Mouse (Mus musculus) kidney, adult 2 months (tissue): ENCODE results near the gene Klk14.

Experiments used
- CTCF ChIP-seq: fragments of 200-500 bp; conservative IDR thresholded peaks from 2 replicates; pipeline ENCODE4 v1.5.1; 2011; ENCODE audit warnings: low read depth, mild to moderate bottlenecking, control low read depth, low read length, moderate library complexity, mixed read lengths; ENCODE audit not compliant: insufficient read depth, insufficient read length
- POLR2A ChIP-seq: fragments of 200-500 bp; IDR thresholded peaks from one replicate; pipeline ENCODE4 v1.6.1; 2011; ENCODE audit warnings: low read depth, low read length, control low read depth

DNA sequence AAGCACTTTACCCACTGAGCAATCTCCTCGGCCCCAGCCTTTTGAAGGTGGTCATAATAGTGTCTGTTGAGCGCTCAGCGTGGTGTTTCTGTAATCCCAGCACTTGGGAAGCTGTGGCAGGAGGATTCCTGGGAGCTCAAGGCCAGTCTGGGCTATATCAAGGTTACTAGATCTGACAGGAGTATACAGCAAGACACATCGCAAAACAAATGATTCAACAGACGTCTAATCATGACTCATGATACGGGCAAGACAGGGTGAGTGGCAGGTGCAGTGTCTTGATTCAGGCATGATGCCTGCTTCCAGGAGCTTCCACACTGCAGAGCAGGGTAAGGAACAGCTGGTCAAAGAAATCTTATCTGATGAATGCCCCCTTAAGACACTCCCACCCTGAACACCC lies 37.5 kb upstream of the Klk14 start:
- no peak for TF ChIP-seq POLR2A
- TF ChIP-seq CTCF, result no peak
